Mouse (Mus musculus) hindbrain, embryonic 13.5 days (tissue): ENCODE results near the gene Tmem151b. TPM values are rescaled to one million over a fixed set of nuclear protein-coding genes. Genes with fewer than 3 reads are reported as not detected.

Experiments used
- ATAC-seq: fragments of 200-750 bp; cut with Nextera tagmentation; 2 replicates; pipeline ENCODE4 v1.8.0; 2017; ENCODE audit warnings: moderate TSS enrichment; ENCODE audit not compliant: low FRiP score
- H3K27ac ChIP-seq: fragments of 300-500 bp; sonication (generic); 2 replicates; pipeline ENCODE4 v1.5.1; 2015; ENCODE audit warnings: inconsistent platforms, mild to moderate bottlenecking, moderate library complexity
- H3K27me3 ChIP-seq: fragments of 300-500 bp; sonication (generic); 2 replicates; pipeline ENCODE4 v1.6.1; 2015; ENCODE audit warnings: mild to moderate bottlenecking, inconsistent platforms
- H3K36me3 ChIP-seq: fragments of 300-500 bp; sonication (generic); 2 replicates; pipeline ENCODE4 v1.6.1; 2015; ENCODE audit warnings: mild to moderate bottlenecking, inconsistent platforms
- H3K4me1 ChIP-seq: fragments of 300-500 bp; sonication (generic); replicated peaks from 2 replicates; pipeline ENCODE4 v1.6.1; 2015; ENCODE audit warnings: inconsistent platforms
- H3K4me2 ChIP-seq: fragments of 300-500 bp; sonication (generic); 2 replicates; pipeline ENCODE4 v1.6.1; 2015; ENCODE audit warnings: inconsistent platforms, mild to moderate bottlenecking, moderate library complexity
- H3K4me3 ChIP-seq: fragments of 300-500 bp; sonication (generic); 2 replicates; pipeline ENCODE4 v1.5.1; 2015; ENCODE audit warnings: mild to moderate bottlenecking, inconsistent platforms
- H3K9ac ChIP-seq: fragments of 300-500 bp; sonication (generic); 2 replicates; pipeline ENCODE4 v1.6.1; 2015; ENCODE audit warnings: mild to moderate bottlenecking, inconsistent platforms
- H3K9me3 ChIP-seq: fragments of 300-500 bp; sonication (generic); 2 replicates; pipeline ENCODE4 v1.6.1; 2016; ENCODE audit warnings: inconsistent platforms
- WGBS: fragments of 180-500 bp; shearing (Covaris S2); methylation state at CpG from one replicate; pipeline ENCODE4 v1.1.7; 2015; 5-methylcytosine and 5-hydroxymethylcytosine counted together
- polyA plus RNA-seq: library from polyadenylated mRNA; unstranded; fragments of >200 nt; fragmentation: Nextera tagmentation; extraction: Ambion mirVana; gene quantifications from 2 replicates; pipeline ENCODE4 v1.2.1, GENCODE M21; 2015

Gene Tmem151b
- polyA plus RNA-seq, 1 experiment from 2014 or later, result 27.3 TPM

GRCm38 (mm10) chr17:45582188-45582587 lies 32.7 kb upstream of the Tmem151b start:
- Histone ChIP-seq H3K36me3 (0 out of 2 replicates have a peak, but pooled peaks cover 4% of the 10 kb centered on the region), H3K9ac (no peak overlapping the region), H3K4me2 (no peak overlapping the region), H3K4me1 (peaks cover 25% of the 10 kb centered on the region), H3K9me3 (no peaks in the 10 kb centered on the region), H3K27me3 (no peaks in the 10 kb centered on the region), H3K27ac (no peak overlapping the region), H3K4me3 (no peak overlapping the region)
- ATAC-seq, result no peak
- WGBS, result 95% methylated on average over 6 of the region's 6 CpGs

GRCm38 (mm10) chr17:45581567-45581983 lies 32.1 kb upstream of the Tmem151b start:
- no peak overlapping the region for H3K9ac ChIP-seq
- H3K4me2 ChIP-seq, result no peak overlapping the region
- no peak for ATAC-seq
- H3K27ac ChIP-seq, result no peak overlapping the region
- H3K4me1 ChIP-seq, result peaks cover 25% of the 10 kb centered on the region
- H3K9me3 ChIP-seq, result no peaks in the 10 kb centered on the region
- H3K4me3 ChIP-seq, result no peak overlapping the region
- no peaks in the 10 kb centered on the region for H3K27me3 ChIP-seq
- no peaks in the 10 kb centered on the region for H3K36me3 ChIP-seq
- 18% methylated on average over 2 of the region's 2 CpGs for WGBS

GRCm38 (mm10) chr17:45580958-45581477 lies 31.5 kb upstream of the Tmem151b start:
- WGBS, result 46% methylated on average over 12 of the region's 12 CpGs
- Histone ChIP-seq H3K4me1 (peaks cover 25% of the 10 kb centered on the region), H3K4me2 (0 out of 2 replicates have a peak overlapping the region, but pooled peaks have one; percentile 8), H3K27me3 (no peaks in the 10 kb centered on the region), H3K27ac (peak overlapping the region; percentile 52), H3K9me3 (no peaks in the 10 kb centered on the region), H3K36me3 (no peaks in the 10 kb centered on the region), H3K9ac (no peak overlapping the region), H3K4me3 (no peak overlapping the region)
- ATAC-seq, result no peak

DNA sequence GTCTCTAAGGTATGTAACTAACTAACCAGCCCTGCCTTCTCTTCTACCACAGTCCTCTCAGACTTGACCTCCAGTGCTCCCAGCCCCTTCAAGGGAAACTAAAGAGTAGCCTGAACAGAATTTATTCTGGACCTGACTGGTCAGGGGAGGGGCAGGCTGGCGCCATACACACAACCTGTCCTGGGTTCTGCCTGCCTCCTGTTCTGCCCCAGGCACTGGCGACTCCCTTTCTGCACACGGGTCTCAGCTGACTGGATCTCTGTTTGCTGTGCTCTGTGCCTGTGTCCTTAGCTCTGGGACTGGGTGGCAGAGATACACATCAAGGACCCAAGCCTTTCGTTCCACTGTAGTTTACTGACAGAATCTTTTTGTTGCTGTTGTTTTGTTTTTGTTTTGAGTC lies 30.1 kb upstream of the Tmem151b start:
- no peaks in the 10 kb centered on the region for H3K36me3 ChIP-seq
- H3K4me2 ChIP-seq, result no peak overlapping the region
- peaks cover 23% of the 10 kb centered on the region for H3K4me1 ChIP-seq
- no peaks in the 10 kb centered on the region for H3K27me3 ChIP-seq
- no peaks in the 10 kb centered on the region for H3K9me3 ChIP-seq
- no peak overlapping the region for H3K9ac ChIP-seq
- 85% methylated on average over 4 of the region's 4 CpGs for WGBS
- ATAC-seq, result no peak
- no peak overlapping the region for H3K27ac ChIP-seq
- H3K4me3 ChIP-seq, result no peak overlapping the region

DNA sequence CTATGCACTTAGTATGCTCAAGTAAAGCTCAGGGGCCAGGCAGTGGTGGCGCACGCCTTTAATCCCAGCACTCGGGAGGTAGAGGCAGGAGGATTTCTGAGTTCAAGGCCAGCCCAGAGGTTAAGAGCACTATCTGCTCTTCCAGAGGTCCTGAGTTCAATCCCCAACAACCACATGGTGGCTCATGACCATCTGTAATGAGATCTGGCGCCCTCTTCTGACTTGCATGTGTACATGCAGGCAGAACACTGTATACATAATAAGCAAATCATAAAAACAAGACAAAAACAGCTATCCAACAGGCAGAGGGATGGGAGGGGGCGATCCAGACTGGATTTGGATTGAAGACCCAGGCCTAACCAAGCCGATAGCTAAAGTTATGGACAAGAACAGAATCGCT lies 29.4 kb upstream of the Tmem151b start:
- Histone ChIP-seq H3K9me3 (no peaks in the 10 kb centered on the region), H3K4me2 (no peak overlapping the region), H3K9ac (no peak overlapping the region), H3K4me1 (peaks cover 24% of the 10 kb centered on the region), H3K27ac (no peak overlapping the region), H3K4me3 (no peak overlapping the region), H3K36me3 (no peaks in the 10 kb centered on the region), H3K27me3 (no peaks in the 10 kb centered on the region)
- 74% methylated on average over 7 of the region's 7 CpGs for WGBS
- ATAC-seq, result no peak

- Histone ChIP-seq H3K9ac (no peak overlapping the region), H3K4me1 (peaks cover 24% of the 10 kb centered on the region), H3K9me3 (no peaks in the 10 kb centered on the region), H3K4me3 (no peak overlapping the region), H3K27me3 (no peaks in the 10 kb centered on the region), H3K36me3 (no peaks in the 10 kb centered on the region), H3K27ac (no peak overlapping the region), H3K4me2 (no peak overlapping the region)
- ATAC-seq, result no peak
- WGBS, result 66% methylated on average over 5 of the region's 5 CpGs
These were observed 28.8 kb upstream of the Tmem151b start for GRCm38 (mm10) chr17:45578242-45578641.

GRCm38 (mm10) chr17:45575123-45575897 lies 25.8 kb upstream of the Tmem151b start:
- H3K27me3 ChIP-seq, result no peaks in the 10 kb centered on the region
- peak overlapping the region; percentile 100 for H3K9ac ChIP-seq
- peaks cover 35% of the 10 kb centered on the region for H3K4me1 ChIP-seq
- no peak for ATAC-seq
- 94% methylated on average over 8 of the region's 8 CpGs for WGBS
- peak overlapping the region; percentile 99; the same call in 1 of the 2 replicates for H3K4me3 ChIP-seq
- H3K9me3 ChIP-seq, result no peaks in the 10 kb centered on the region
- peak overlapping the region; percentile 79; the same call in 1 of the 2 replicates for H3K4me2 ChIP-seq
- peaks cover 14% of the 10 kb centered on the region for H3K36me3 ChIP-seq
- H3K27ac ChIP-seq, result peak overlapping the region; percentile 99

DNA sequence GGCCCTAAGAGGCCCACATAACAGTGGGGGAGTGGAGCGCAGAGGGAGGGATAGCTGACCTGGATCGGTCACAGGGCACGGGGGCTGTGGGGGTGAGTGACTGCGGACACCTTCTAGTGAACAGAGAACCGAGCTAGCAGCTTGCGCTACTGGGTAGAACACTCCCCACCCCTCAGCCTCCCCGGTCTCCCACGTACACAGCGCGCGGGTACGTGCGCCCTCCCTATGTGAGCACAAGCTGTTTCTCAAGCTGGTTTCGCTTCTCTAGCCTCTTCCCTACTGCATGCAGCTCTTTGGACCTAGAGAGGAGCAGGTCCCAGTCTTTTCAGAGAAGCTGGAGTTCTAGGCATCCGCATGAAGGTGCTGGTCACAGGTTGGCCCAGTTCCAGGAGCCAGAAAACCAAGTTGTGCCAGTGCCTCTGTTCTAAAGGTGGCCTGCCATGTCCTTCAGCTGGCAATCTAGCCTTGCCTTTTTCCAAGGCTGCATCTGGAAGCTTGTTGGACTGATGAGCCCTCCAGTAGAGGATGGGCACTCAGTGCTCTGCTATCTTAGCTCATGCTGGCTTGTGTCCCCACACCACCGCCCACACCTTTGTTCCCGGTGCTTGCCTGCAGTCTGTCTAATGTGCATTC lies 24.8 kb upstream of the Tmem151b start:
- 2% methylated on average over 17 of the region's 17 CpGs for WGBS
- H3K27ac ChIP-seq, result peak overlapping the region; percentile 99
- peaks cover 46% of the 10 kb centered on the region for H3K4me1 ChIP-seq
- H3K4me3 ChIP-seq, result peak overlapping the region; percentile 99
- no peaks in the 10 kb centered on the region for H3K9me3 ChIP-seq
- peaks cover 25% of the 10 kb centered on the region for H3K36me3 ChIP-seq
- peak; percentile 61 for ATAC-seq
- H3K4me2 ChIP-seq, result peak overlapping the region; percentile 79
- peak overlapping the region; percentile 100 for H3K9ac ChIP-seq
- no peaks in the 10 kb centered on the region for H3K27me3 ChIP-seq

- Histone ChIP-seq H3K27me3 (no peaks in the 10 kb centered on the region), H3K27ac (peak overlapping the region; percentile 99), H3K36me3 (peaks cover 29% of the 10 kb centered on the region), H3K4me2 (peak overlapping the region; percentile 79), H3K9ac (peak overlapping the region; percentile 100), H3K9me3 (no peaks in the 10 kb centered on the region), H3K4me3 (peak overlapping the region; percentile 99), H3K4me1 (peaks cover 50% of the 10 kb centered on the region)
- 0% methylated on average over 17 of the region's 18 CpGs for WGBS
- peak; percentile 67 for ATAC-seq
These were observed 24.3 kb upstream of the Tmem151b start for GRCm38 (mm10) chr17:45573780-45574123.

DNA sequence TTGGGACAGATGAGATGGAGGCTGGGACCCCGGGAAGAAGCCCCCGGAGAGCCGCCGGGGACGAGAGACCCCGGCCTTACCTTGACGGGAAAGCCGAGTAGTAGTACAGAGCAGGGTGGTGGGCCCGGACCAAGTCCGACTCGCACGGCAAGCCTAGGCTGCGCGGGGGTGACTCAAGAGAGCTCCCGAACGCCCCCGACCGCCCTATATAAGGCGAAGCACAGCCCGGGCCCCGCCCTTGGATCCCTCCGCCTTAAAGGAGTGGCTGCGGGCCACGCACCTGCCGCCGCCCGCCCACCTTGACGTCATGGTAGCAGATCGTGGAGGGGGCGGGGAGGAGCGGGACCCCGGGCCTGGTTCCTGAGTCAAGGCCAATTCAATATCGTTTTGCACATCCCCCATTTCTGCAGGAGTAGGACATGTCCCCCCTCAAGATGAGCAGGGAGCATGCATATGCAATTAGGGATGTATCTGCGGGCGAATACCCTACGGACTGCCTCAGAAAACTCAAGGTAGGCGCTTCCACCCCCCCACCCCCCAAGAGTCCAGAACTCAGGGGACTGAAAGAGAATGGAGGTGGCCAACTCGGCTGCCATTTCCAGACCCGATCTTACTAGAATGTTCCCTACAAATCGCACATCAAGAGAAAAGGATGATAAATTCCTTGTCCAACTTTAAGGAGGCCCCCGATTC lies 23.8 kb upstream of the Tmem151b start, which contains the start of gene Hsp90ab1:
TSS of gene Hsp90ab1 (minus strand) at position 185 of the 693 bp plus-strand sequence.
- Histone ChIP-seq H3K9me3 (no peaks in the 10 kb centered on the region), H3K27me3 (no peaks in the 10 kb centered on the region), H3K9ac (peak within 1 kb of the TSS; percentile 100), H3K4me2 (peak within 1 kb of the TSS; percentile 79), H3K4me3 (peak within 1 kb of the TSS; percentile 99), H3K4me1 (peaks cover 55% of the 10 kb centered on the region), H3K36me3 (peaks cover 35% of the 10 kb centered on the region), H3K27ac (peak within 1 kb of the TSS; percentile 99)
- WGBS, result under 1% methylated on average over 41 of the region's 41 CpGs
- ATAC-seq, result peak; percentile 88

DNA sequence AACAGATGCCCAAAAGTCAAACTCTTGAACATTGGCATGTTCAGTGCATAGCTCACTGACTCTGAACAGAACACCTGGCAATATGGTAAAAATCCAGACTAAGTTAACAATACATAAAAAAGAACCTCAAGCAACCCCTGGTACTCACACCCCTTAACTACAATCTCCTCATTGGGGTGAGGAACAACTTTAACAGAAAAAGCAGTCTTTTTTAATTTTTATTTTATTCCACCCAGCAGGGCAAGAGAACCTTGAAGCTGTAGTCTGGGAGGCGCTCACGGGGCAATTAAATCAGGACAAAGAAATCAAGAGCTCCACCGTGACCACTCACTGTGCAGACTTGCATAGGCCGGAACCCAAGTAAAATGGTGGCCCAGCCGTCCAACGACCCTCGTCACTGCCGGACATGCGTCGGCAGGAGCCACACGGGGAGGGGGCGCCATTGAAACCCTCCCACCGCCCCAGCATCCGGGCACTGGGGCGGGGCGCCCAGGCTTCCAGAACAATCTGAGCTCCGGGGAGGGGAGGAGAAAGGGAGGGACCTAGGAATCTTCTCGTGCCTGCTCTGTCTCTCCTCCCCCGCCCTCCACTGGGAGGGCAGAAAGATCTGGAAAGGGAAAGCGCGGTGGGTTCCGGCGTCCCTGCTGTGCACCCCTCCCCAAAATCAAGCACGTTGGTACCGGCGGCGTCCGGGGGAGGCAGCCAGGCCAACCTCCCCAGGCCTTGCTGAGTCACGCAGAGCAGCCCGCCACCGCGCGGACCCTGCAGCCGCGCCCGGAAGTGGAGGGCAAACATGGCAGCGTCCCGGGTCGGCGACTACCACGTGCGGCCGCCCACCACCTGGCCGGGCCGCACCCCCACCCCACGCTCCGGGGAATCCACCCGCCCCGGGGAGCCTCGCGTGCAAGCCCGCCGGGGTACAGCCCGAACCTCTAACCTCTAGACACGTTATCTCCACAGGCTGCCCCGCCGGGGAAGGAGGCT lies 22.9 kb upstream of the Tmem151b start:
- Histone ChIP-seq H3K27ac (peak overlapping the region; percentile 99), H3K4me1 (peaks cover 62% of the 10 kb centered on the region), H3K9me3 (no peaks in the 10 kb centered on the region), H3K4me2 (peak overlapping the region; percentile 79), H3K9ac (peak overlapping the region; percentile 100), H3K36me3 (peaks cover 43% of the 10 kb centered on the region), H3K27me3 (no peaks in the 10 kb centered on the region), H3K4me3 (peak overlapping the region; percentile 99)
- WGBS, result under 1% methylated on average over 56 of the region's 57 CpGs
- ATAC-seq, result peak; percentile 64
